Mouse (Mus musculus): Measurements from ENCODE around the gene Dhrs13. TPM values are rescaled to one million over a fixed set of nuclear protein-coding genes. Genes with fewer than 3 reads are reported as not detected.

Gene Dhrs13
- total RNA-seq, 2 experiments from 2014 or later, result 3.2 to 4.4 TPM

- intact Hi-C loops (cut with DNase I), result loop anchor here (5.0 kb wide), 1 partner anchor 77 kb away; no protein-coding TSS in a partner anchor
- DNase-seq (ENCODE audit: low spot score), result peak; percentile 64
Measured at GRCm38 (mm10) chr11:78079961-78080921, 48.2 kb downstream of the Dhrs13 start, which contains the start of gene Eral1. Gene Eral1 (minus strand): TSS chr11:78080383.

GRCm38 (mm10) chr11:78083595-78083994 is 51.5 kb downstream of the Dhrs13 start:
- no peak for DNase-seq (ENCODE audit: low spot score)

GRCm38 (mm10) chr11:78086925-78087479 is 54.9 kb downstream of the Dhrs13 start:
- intact Hi-C loops (cut with DNase I), result no loop called here
- DNase-seq (ENCODE audit: low spot score), result no peak

More at GRCm38 (mm10) chr11:78083595-78083994, 51.5 kb downstream of the Dhrs13 start:
- intact Hi-C loops (cut with DNase I), result loop anchor here (5.0 kb wide), 1 partner anchor 74 kb away; no protein-coding TSS in a partner anchor

Small RNAs within 50 kb of the gene (microRNA-seq; reads per million reads assigned to microRNA genes)
- gene Mir144 (254 reads per million, percentile 68 among the genes with 10 or more reads in this experiment), gene Mir451a (not detected), gene Mir451b (not detected)

Other genes starting within 250 kb of the Dhrs13 start
- gene Gm10277, start 244.5 kb upstream of the Dhrs13 start, total RNA-seq (2021), result not detected
- 1 to 10 TPM in 1 of 2 experiments, under 1 TPM in 1; 0.52 to 1.3 TPM for gene Pipox, start 138.2 kb upstream of the Dhrs13 start, total RNA-seq (2021)
- gene Sez6, start 101.5 kb upstream of the Dhrs13 start, total RNA-seq (2021), result under 1 TPM; 0.21 to 0.22 TPM
- gene Phf12, start 49.5 kb upstream of the Dhrs13 start, total RNA-seq (2021), result 10 to 100 TPM; 23.7 to 28.6 TPM
- 10 to 100 TPM; 59.3 to 61.2 TPM for gene Flot2, start 5.7 kb downstream of the Dhrs13 start, total RNA-seq (2021)
- gene Eral1, start 48.1 kb downstream of the Dhrs13 start, total RNA-seq (2021), result 10 to 100 TPM; 25.7 to 27.6 TPM
- 10 to 100 TPM; 10.8 to 12.3 TPM for gene Fam222b, start 62.4 kb downstream of the Dhrs13 start, total RNA-seq (2021)
- 1 to 10 TPM; 4.6 to 6.7 TPM for gene Traf4, start 133.3 kb downstream of the Dhrs13 start, total RNA-seq (2021)
- gene Nek8, start 144.4 kb downstream of the Dhrs13 start, total RNA-seq (2021), result 1 to 10 TPM; 2.5 to 2.6 TPM
- gene Tlcd1, start 144.4 kb downstream of the Dhrs13 start, total RNA-seq (2021), result 1 to 10 TPM; 5.5 to 7.2 TPM
- 100 to 1,000 TPM; 776 to 853 TPM for gene Rpl23a, start 151.3 kb downstream of the Dhrs13 start, total RNA-seq (2021)
- 10 to 100 TPM; 11.2 to 12.2 TPM for gene Rab34, start 156.2 kb downstream of the Dhrs13 start, total RNA-seq (2021)
- gene Proca1, start 161.1 kb downstream of the Dhrs13 start, total RNA-seq (2021), result 1 to 10 TPM in 1 of 2 experiments, under 1 TPM in 1; 0.31 to 1.1 TPM
- gene Sdf2, start 213.5 kb downstream of the Dhrs13 start, total RNA-seq (2021), result 10 to 100 TPM; 47.5 to 48.0 TPM
- 10 to 100 TPM; 26.9 to 28.1 TPM for gene Supt6, start 213.7 kb downstream of the Dhrs13 start, total RNA-seq (2021)
- 100 to 1,000 TPM; 190 to 210 TPM for gene 2610507B11Rik, start 229.5 kb downstream of the Dhrs13 start, total RNA-seq (2021)

All from heart, postnatal 25 days (tissue).